Mouse (Mus musculus) stomach, postnatal 0 days (tissue): ENCODE results near the gene Spryd3.

Experiments
- CTCF ChIP-seq: IDR thresholded peaks from 2 replicates; pipeline ENCODE4 v1.5.1; 2016; ENCODE audit warnings: antibody characterized with exemption, low read depth, mild to moderate bottlenecking, moderate library complexity
- EP300 ChIP-seq: optimal IDR thresholded peaks from 2 replicates; pipeline ENCODE3; 2016; ENCODE audit warnings: antibody characterized with exemption

GRCm38 (mm10) chr15:102173581-102173980 is 37.5 kb upstream of the Spryd3 start:
- TF ChIP-seq CTCF (no peak), EP300 (no peak)
